Mouse (Mus musculus) CH12.LX (cell line): ENCODE measurements around the gene Gm37240. TPM values are rescaled to one million over a fixed set of nuclear protein-coding genes. Genes with fewer than 3 reads are reported as not detected.

ENCODE experiments used
- DNase-seq: peaks from one replicate; pipeline ENCODE4 v3.0.0-alpha.2; 2013; ENCODE audit errors: extremely low read depth
- H3K27ac ChIP-seq: 2 replicates; pipeline ENCODE4 v1.5.1; 2012; ENCODE audit warnings: low read depth, mild to moderate bottlenecking, control low read depth, moderate library complexity; ENCODE audit not compliant: insufficient read depth
- H3K27me3 ChIP-seq: replicated peaks from 2 replicates; pipeline ENCODE3; 2012; ENCODE audit warnings: inconsistent platforms
- H3K36me3 ChIP-seq, 2 experiments: replicated peaks in 1 of 2; 2 replicates each; pipeline versions ENCODE3 to v1.6.1; 2012; ENCODE audit warnings: inconsistent platforms in 1 of 2, low read length in 1 of 2, mild to moderate bottlenecking in 1 of 2, mixed read lengths in 1 of 2, moderate library complexity in 1 of 2; ENCODE audit not compliant: control insufficient read depth in 1 of 2, insufficient read depth in 1 of 2
- H3K4me1 ChIP-seq, 2 experiments: 2 replicates each; pipeline ENCODE4 v1.6.1; 2012; ENCODE audit warnings: inconsistent platforms in 1 of 2, moderate library complexity in 1 of 2; ENCODE audit not compliant: insufficient read depth in 2 of 2, control insufficient read depth in 1 of 2
- H3K4me2 ChIP-seq: 2 replicates; pipeline ENCODE4 v1.6.1; 2012; ENCODE audit warnings: low read depth, mild to moderate bottlenecking, control low read depth; ENCODE audit not compliant: poor library complexity, insufficient read depth, severe bottlenecking
- H3K4me3 ChIP-seq, 3 experiments: fragments of 150-350 bp in 1 of 3; sonication (generic) in 1 of 3; replicated peaks in 1 of 3; 2 replicates each; pipeline versions ENCODE3 to v1.5.1; 2011 to 2012; ENCODE audit warnings: low read depth in 2 of 3, low read length in 2 of 3, mild to moderate bottlenecking in 2 of 3, moderate library complexity in 2 of 3, control low read depth in 1 of 3, improper control_type of control experiment in 1 of 3, inconsistent platforms in 1 of 3, mixed read lengths in 1 of 3; ENCODE audit not compliant: poor library complexity in 1 of 3
- H3K79me2 ChIP-seq: replicated peaks from 2 replicates; pipeline ENCODE4 v1.6.1; 2012; ENCODE audit warnings: mild to moderate bottlenecking, moderate library complexity; ENCODE audit not compliant: control insufficient read depth, poor library complexity, insufficient read depth, severe bottlenecking; ENCODE audit errors: extremely low read depth
- H3K9ac ChIP-seq: 2 replicates; pipeline ENCODE4 v1.6.1; 2012; ENCODE audit warnings: low read depth, mild to moderate bottlenecking, control low read depth, moderate library complexity; ENCODE audit not compliant: insufficient read depth
- H3K9me3 ChIP-seq: replicated peaks from 2 replicates; pipeline ENCODE3; 2012; ENCODE audit warnings: low read length, inconsistent platforms, mixed read lengths
- CHD2 ChIP-seq: IDR thresholded peaks from 2 replicates; pipeline ENCODE4 v1.6.1; 2011; ENCODE audit warnings: low read length, improper control_type of control experiment
- CTCF ChIP-seq, 2 experiments: IDR thresholded peaks in 1 of 2; conservative IDR thresholded peaks in 1 of 2; 2 replicates each; pipeline ENCODE4 v1.5.1; 2011 to 2012; ENCODE audit warnings: low read depth in 2 of 2, low read length in 2 of 2, improper control_type of control experiment in 1 of 2, inconsistent platforms in 1 of 2, mild to moderate bottlenecking in 1 of 2, moderate library complexity in 1 of 2
- ELF1 ChIP-seq: IDR thresholded peaks from 2 replicates; pipeline ENCODE4 v1.6.1; 2014; ENCODE audit warnings: low read depth, mild to moderate bottlenecking, inconsistent platforms, low read length, improper control_type of control experiment
- ETS1 ChIP-seq: conservative IDR thresholded peaks from 2 replicates; pipeline ENCODE4 v1.6.1; 2012; ENCODE audit warnings: low read depth, mild to moderate bottlenecking, inconsistent platforms, low read length, improper control_type of control experiment, moderate library complexity
- HCFC1 ChIP-seq: IDR thresholded peaks from 2 replicates; pipeline ENCODE4 v1.6.1; 2012; ENCODE audit warnings: low read depth, mild to moderate bottlenecking, inconsistent platforms, low read length, improper control_type of control experiment
- MXI1 ChIP-seq: IDR thresholded peaks from 2 replicates; pipeline ENCODE4 v1.6.1; 2011; ENCODE audit warnings: mild to moderate bottlenecking, low read depth, low read length, improper control_type of control experiment
- MYC ChIP-seq: IDR thresholded peaks from 2 replicates; pipeline ENCODE4 v1.6.1; 2011; ENCODE audit warnings: low read depth, mild to moderate bottlenecking, improper control_type of control experiment, low read length
- POLR2A ChIP-seq: IDR thresholded peaks from 2 replicates; pipeline ENCODE4 v1.6.1; 2011; ENCODE audit warnings: low read depth, mild to moderate bottlenecking, improper control_type of control experiment, low read length
- RCOR1 ChIP-seq: conservative IDR thresholded peaks from 2 replicates; pipeline ENCODE4 v1.6.1; 2012; ENCODE audit warnings: low read depth, mild to moderate bottlenecking, inconsistent platforms, low read length, improper control_type of control experiment
- TBP ChIP-seq: conservative IDR thresholded peaks from 2 replicates; pipeline ENCODE4 v1.6.1; 2011; ENCODE audit warnings: low read depth, low read length, improper control_type of control experiment
- USF1 ChIP-seq: IDR thresholded peaks from 2 replicates; pipeline ENCODE4 v1.6.1; 2014; ENCODE audit warnings: low read depth, mild to moderate bottlenecking, inconsistent platforms, low read length, improper control_type of control experiment
- USF2 ChIP-seq: conservative IDR thresholded peaks from 2 replicates; pipeline ENCODE4 v1.6.1; 2011; ENCODE audit warnings: low read depth, low read length, improper control_type of control experiment
- ZMIZ1 ChIP-seq: IDR thresholded peaks from 2 replicates; pipeline ENCODE4 v1.6.1; 2012; ENCODE audit warnings: low read depth, mild to moderate bottlenecking, inconsistent platforms, low read length, improper control_type of control experiment
- dilution Hi-C: fragments of 300-500 bp; cut with MboI; formaldehyde crosslinking; loops from 2 replicates; pipeline ENCODE4 v1.14.3; 2020; ENCODE audit warnings: low sequenced_read_pairs; ENCODE audit not compliant: extremely low pct_unique_long_range_greater_than_20kb, extremely low pct_ligation_motif_present
- in situ Hi-C: fragments of 300-500 bp; cut with MboI; formaldehyde crosslinking; loops from 3 replicates; pipeline ENCODE4 v1.14.3; 2019; ENCODE audit warnings: low sequenced_read_pairs, low pct_ligation_motif_present, low pct_unique_long_range_greater_than_20kb, mixed read lengths
- polyA plus RNA-seq: library from polyadenylated mRNA; unstranded; fragments of >175 nt; gene quantifications from 2 replicates; pipeline ENCODE4 v1.2.1, GENCODE M21; 2012; ENCODE audit warnings: low read depth; ENCODE audit not compliant: insufficient read length
- total RNA-seq, 2 experiments: library from RNA; depleted of rRNA; stranded (reverse); fragments of 300-350 nt in 1 of 2; fragments of >200 nt in 1 of 2; gene quantifications; 2 replicates each; pipeline ENCODE4 v1.2.3; 2012 to 2014

Gm37240 gene
- total and polyA plus RNA-seq, 3 experiments, result 0.08 to 0.19 (median 0.14) TPM

DNA sequence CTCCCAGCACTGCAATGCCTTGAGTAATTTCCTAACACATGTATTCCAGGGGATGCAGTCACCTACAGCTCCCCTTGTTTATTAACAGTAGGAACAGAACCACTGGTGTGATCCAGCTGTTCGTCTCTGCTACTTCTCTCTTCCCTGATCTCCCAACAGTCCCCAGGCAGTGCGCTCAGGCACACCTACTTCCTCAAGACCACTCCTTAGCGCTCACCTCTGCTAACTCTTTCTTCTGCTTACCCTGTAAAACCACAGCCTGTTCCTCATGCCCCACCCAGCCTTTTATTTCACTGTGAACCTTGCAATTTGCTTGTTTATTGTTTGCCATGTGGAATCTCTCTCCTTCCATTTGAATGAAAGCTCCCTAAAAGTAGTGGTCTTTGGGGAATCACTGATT, 431.9 kb downstream of the Gm37240 start:
- no peaks in the 10 kb centered on the region for H3K79me2 ChIP-seq
- H3K36me3 ChIP-seq, result no peaks in the 10 kb centered on the region
- DNase-seq, result no peak
- H3K4me2 ChIP-seq, result no peak overlapping the region
- dilution Hi-C loops, result no loop called here
- no peaks in the 10 kb centered on the region for H3K4me1 ChIP-seq
- H3K9me3 ChIP-seq, result no peaks in the 10 kb centered on the region
- TF ChIP-seq MYC (no peak), MXI1 (no peak), USF1 (no peak), ELF1 (no peak), TBP (no peak), ETS1 (no peak), CTCF (conservative IDR thresholded peaks at IDR 0.05 in 1 of 2, IDR thresholded peaks at IDR 0.05 in 1 of 2; ENCODE audit: low read depth in 2 of 2, low read length in 2 of 2) (no peak), CHD2 (no peak)
- TF ChIP-seq, all 38 proteins: peak for 0
- in situ Hi-C loops, result no loop called here
- Histone ChIP-seq H3K27me3 (no peaks in the 10 kb centered on the region), H3K4me3 (no peak overlapping the region), H3K27ac (no peak overlapping the region), H3K9ac (no peak overlapping the region)

- H3K79me2 ChIP-seq, result no peaks in the 10 kb centered on the region
- no peaks in the 10 kb centered on the region for H3K9me3 ChIP-seq
- dilution Hi-C loops, result no loop called here
- no peak for DNase-seq
- H3K27ac ChIP-seq, result no peak overlapping the region
- H3K4me1 ChIP-seq, result peaks cover 4 to 9% of the 10 kb centered on the region in 2 experiments
- H3K4me2 ChIP-seq, result no peak overlapping the region
- no peak overlapping the region for H3K9ac ChIP-seq
- no peaks in the 10 kb centered on the region for H3K36me3 ChIP-seq
- H3K4me3 ChIP-seq, result no peak overlapping the region
- TF ChIP-seq RCOR1 (no peak), HCFC1 (no peak), POLR2A (no peak), USF2 (no peak), TBP (no peak)
- in situ Hi-C loops, result no loop called here
- H3K27me3 ChIP-seq, result no peaks in the 10 kb centered on the region
These were observed 433.3 kb downstream of the Gm37240 start for GRCm38 (mm10) chr3:85454001-85454400.

- H3K4me2 ChIP-seq, result no peak overlapping the region
- dilution Hi-C loops, result no loop called here
- TF ChIP-seq HCFC1 (no peak), ZMIZ1 (no peak)
- TF ChIP-seq, all 38 proteins: peak for 0
- DNase-seq, result peak; percentile 14
- H3K79me2 ChIP-seq, result no peaks in the 10 kb centered on the region
- in situ Hi-C loops, result no loop called here
- H3K9ac ChIP-seq, result no peak overlapping the region
- H3K4me3 ChIP-seq, result no peak overlapping the region
- no peaks in the 10 kb centered on the region for H3K9me3 ChIP-seq
- no peaks in the 10 kb centered on the region for H3K27me3 ChIP-seq
- H3K36me3 ChIP-seq, result no peaks in the 10 kb centered on the region
- H3K27ac ChIP-seq, result no peak overlapping the region
- peaks cover 4 to 12% of the 10 kb centered on the region in 2 experiments for H3K4me1 ChIP-seq
These were observed 437.9 kb downstream of the Gm37240 start for GRCm38 (mm10) chr3:85449461-85449860.
